11 mouse cellular contexts compared by ENCODE assay signal in genomic region chr11:75156416-75156815, GRCm38 (mm10). TPM values are rescaled to one million over a fixed set of nuclear protein-coding genes. Genes with fewer than 3 reads are reported as not detected.
DNase-seq lines count a peak whose midpoint lies in the region; ATAC-seq lines count a peak whose summit lies in the region.
"Had no signal": no experiment of that assay in that cellular context is flagged by ENCODE, and none has a peak within 500 bp of the region (broad histone marks: within the 10 kb centered on the region; RNA-seq: fewer than 3 reads in every experiment).

No protein-coding gene starts in this region.

- H3K27ac ChIP-seq in forebrain, embryonic 15.5 days (replicated peaks) = 0 out of 2 replicates have a peak overlapping the region, but pooled peaks have one; percentile 24
- H3K27ac ChIP-seq in forebrain, embryonic 14.5 days (ENCODE audit: low read depth, low read length) = no peak overlapping the region
- peak overlapping the region; percentile 61 for H3K27ac ChIP-seq in kidney, embryonic 16.5 days (ENCODE audit: low read length)
- H3K27ac ChIP-seq in intestine, embryonic 16.5 days (ENCODE audit: low read length) = peak overlapping the region; percentile 70
- no peak overlapping the region for H3K27ac ChIP-seq in liver, embryonic 12.5 days

- peaks cover 2% of the 10 kb centered on the region; the same call in 1 of the 2 replicates for H3K4me1 ChIP-seq in forebrain, embryonic 15.5 days
- no peaks in the 10 kb centered on the region for H3K4me1 ChIP-seq in forebrain, embryonic 14.5 days (ENCODE audit: control insufficient read depth, insufficient read depth, low read length)
- peaks cover 45% of the 10 kb centered on the region for H3K4me1 ChIP-seq in kidney, embryonic 16.5 days (ENCODE audit: insufficient read depth, low read length)
- H3K4me1 ChIP-seq in intestine, embryonic 16.5 days (ENCODE audit: control insufficient read depth, insufficient read depth, low read length) = peaks cover 36% of the 10 kb centered on the region
- peaks cover 55% of the 10 kb centered on the region for H3K4me1 ChIP-seq in liver, embryonic 12.5 days

- no peak for ATAC-seq in forebrain, embryonic 15.5 days (replicated peaks)
- ATAC-seq in forebrain, embryonic 14.5 days = no peak
- ATAC-seq in kidney, embryonic 16.5 days (ENCODE audit: low FRiP score, low TSS enrichment) = no peak
- no peak for ATAC-seq in intestine, embryonic 16.5 days
- ATAC-seq in liver, embryonic 12.5 days = no peak

- peaks cover 8% of the 10 kb centered on the region; the same call in 1 of the 2 replicates for H3K36me3 ChIP-seq in forebrain, embryonic 15.5 days
- H3K36me3 ChIP-seq in forebrain, embryonic 14.5 days (ENCODE audit: control insufficient read depth, insufficient read depth, low read length) = peaks cover 43% of the 10 kb centered on the region
- peaks cover 16% of the 10 kb centered on the region for H3K36me3 ChIP-seq in kidney, embryonic 16.5 days (ENCODE audit: insufficient read depth, low read length)
- H3K36me3 ChIP-seq in intestine, embryonic 16.5 days (ENCODE audit: control insufficient read depth, insufficient read depth, low read length) = 0 out of 2 replicates have a peak, but pooled peaks cover 3% of the 10 kb centered on the region
- H3K36me3 ChIP-seq in liver, embryonic 12.5 days = peaks cover 25% of the 10 kb centered on the region

- no peak overlapping the region for H3K4me2 ChIP-seq in forebrain, embryonic 15.5 days (replicated peaks)
- H3K4me2 ChIP-seq in forebrain, embryonic 14.5 days (ENCODE audit: low read length) = no peak overlapping the region
- no peak overlapping the region for H3K4me2 ChIP-seq in kidney, embryonic 16.5 days (replicated peaks; ENCODE audit: low read depth, low read length)
- no peak overlapping the region for H3K4me2 ChIP-seq in intestine, embryonic 16.5 days (ENCODE audit: low read depth, low read length)
- H3K4me2 ChIP-seq in liver, embryonic 12.5 days = no peak overlapping the region

- no peak overlapping the region for H3K4me3 ChIP-seq in forebrain, embryonic 15.5 days
- H3K4me3 ChIP-seq in forebrain, embryonic 14.5 days (ENCODE audit: low read depth, low read length) = no peak overlapping the region
- no peak overlapping the region for H3K4me3 ChIP-seq in kidney, embryonic 16.5 days (ENCODE audit: low read length)
- no peak overlapping the region for H3K4me3 ChIP-seq in intestine, embryonic 16.5 days (ENCODE audit: low read length)
- H3K4me3 ChIP-seq in liver, embryonic 12.5 days = no peak overlapping the region

- no peaks in the 10 kb centered on the region for H3K27me3 ChIP-seq in forebrain, embryonic 15.5 days
- no peaks in the 10 kb centered on the region for H3K27me3 ChIP-seq in forebrain, embryonic 14.5 days (replicated peaks; ENCODE audit: control insufficient read depth, insufficient read depth, low read length)
- no peaks in the 10 kb centered on the region for H3K27me3 ChIP-seq in kidney, embryonic 16.5 days (ENCODE audit: insufficient read depth, low read length)
- no peaks in the 10 kb centered on the region for H3K27me3 ChIP-seq in intestine, embryonic 16.5 days (replicated peaks; ENCODE audit: control insufficient read depth, insufficient read depth, low read length)
- no peaks in the 10 kb centered on the region for H3K27me3 ChIP-seq in liver, embryonic 12.5 days (replicated peaks)

- WGBS in forebrain, embryonic 15.5 days = 69% methylated on average over 5 of the region's 5 CpGs
- 72% methylated on average over 5 of the region's 5 CpGs for WGBS in forebrain, embryonic 14.5 days
- WGBS in kidney, embryonic 16.5 days = 66% methylated on average over 5 of the region's 5 CpGs
- 35% methylated on average over 5 of the region's 5 CpGs for WGBS in intestine, embryonic 16.5 days
- WGBS in liver, embryonic 12.5 days (ENCODE audit: insufficient replicate concordance) = 64% methylated on average over 5 of the region's 5 CpGs

- H3K9me3 ChIP-seq in forebrain, embryonic 15.5 days = no peaks in the 10 kb centered on the region
- no peaks in the 10 kb centered on the region for H3K9me3 ChIP-seq in forebrain, embryonic 14.5 days (replicated peaks; ENCODE audit: control insufficient read depth, low read length)
- no peaks in the 10 kb centered on the region for H3K9me3 ChIP-seq in kidney, embryonic 16.5 days (ENCODE audit: low read length)
- H3K9me3 ChIP-seq in intestine, embryonic 16.5 days (ENCODE audit: control insufficient read depth, low read length) = no peaks in the 10 kb centered on the region
- no peaks in the 10 kb centered on the region for H3K9me3 ChIP-seq in liver, embryonic 12.5 days (replicated peaks)

- no peak for DNase-seq in forebrain, embryonic 14.5 days (ENCODE audit: low spot score)
- no peak for DNase-seq in kidney, adult 8-10 months
- peak; percentile 33 for DNase-seq in NIH3T3 (ENCODE audit: low read depth)
- DNase-seq in layer of hippocampus, postnatal 25 days (ENCODE audit: extremely low spot score in 1 of 2, low spot score in 1 of 2) = no peak
- DNase-seq: adrenal gland, postnatal 14 days; cerebellum, adult 8-10 months; midbrain, embryonic 14.5 days had no signal

- no peak overlapping the region for H3K9ac ChIP-seq in forebrain, embryonic 15.5 days (replicated peaks)
- H3K9ac ChIP-seq in forebrain, embryonic 14.5 days (ENCODE audit: low read length) = no peak overlapping the region
- H3K9ac ChIP-seq in kidney, embryonic 16.5 days (replicated peaks; ENCODE audit: low read length) = no peak overlapping the region
- H3K9ac ChIP-seq in intestine, embryonic 16.5 days (ENCODE audit: low read depth, low read length) = peak overlapping the region; percentile 39; the same call in 1 of the 2 replicates
- no peak overlapping the region for H3K9ac ChIP-seq in liver, embryonic 12.5 days

RNA-seq across cellular contexts. Expression of gene Hic1, which starts 12.9 kb away (rescaled TPM):
- 2.1 and 2.2 TPM in 2 replicates for polyA plus RNA-seq in forebrain, embryonic 15.5 days (2015; fragmentation: Nextera tagmentation; extraction: Ambion mirVana)
- polyA plus RNA-seq in forebrain, embryonic 14.5 days (2014; fragmentation: Nextera tagmentation; extraction: Ambion mirVana) = 1.3 and 2.0 TPM in 2 replicates
- 16.1 and 16.2 TPM in 2 replicates for polyA plus RNA-seq in kidney, embryonic 16.5 days (2015; fragmentation: Nextera tagmentation; extraction: Ambion mirVana)
- polyA plus RNA-seq in intestine, embryonic 16.5 days (2015; fragmentation: Nextera tagmentation; extraction: Ambion mirVana) = 7.1 and 8.6 TPM in 2 replicates
- total RNA-seq in layer of hippocampus, postnatal 25 days (2021) = 1 to 10 TPM; 2.5 to 3.2 TPM
- polyA plus RNA-seq in liver, embryonic 12.5 days (2016; fragmentation: Nextera tagmentation; extraction: Ambion mirVana) = 4.6 and 5.8 TPM in 2 replicates

RNA-seq across cellular contexts. Expression of gene Ovca2, which starts 22.2 kb away (rescaled TPM):
- 15.4 and 21.6 TPM in 2 replicates for polyA plus RNA-seq in forebrain, embryonic 15.5 days (2015; fragmentation: Nextera tagmentation; extraction: Ambion mirVana)
- polyA plus RNA-seq in forebrain, embryonic 14.5 days (2014; fragmentation: Nextera tagmentation; extraction: Ambion mirVana) = 24.3 and 24.6 TPM in 2 replicates
- 26.1 and 26.9 TPM in 2 replicates for polyA plus RNA-seq in kidney, embryonic 16.5 days (2015; fragmentation: Nextera tagmentation; extraction: Ambion mirVana)
- 18.7 and 23.9 TPM in 2 replicates for polyA plus RNA-seq in intestine, embryonic 16.5 days (2015; fragmentation: Nextera tagmentation; extraction: Ambion mirVana)
- 10 to 100 TPM; 18.2 to 18.3 TPM for total RNA-seq in layer of hippocampus, postnatal 25 days (2021)
- 17.6 and 17.9 TPM in 2 replicates for polyA plus RNA-seq in liver, embryonic 12.5 days (2016; fragmentation: Nextera tagmentation; extraction: Ambion mirVana)

RNA-seq across cellular contexts. Expression of gene Dph1, which starts 34.6 kb away (rescaled TPM):
- 14.8 and 16.2 TPM in 2 replicates for polyA plus RNA-seq in forebrain, embryonic 15.5 days (2015; fragmentation: Nextera tagmentation; extraction: Ambion mirVana)
- polyA plus RNA-seq in forebrain, embryonic 14.5 days (2014; fragmentation: Nextera tagmentation; extraction: Ambion mirVana) = 15.9 and 17.6 TPM in 2 replicates
- 28.2 and 28.4 TPM in 2 replicates for polyA plus RNA-seq in kidney, embryonic 16.5 days (2015; fragmentation: Nextera tagmentation; extraction: Ambion mirVana)
- 20.3 and 22.7 TPM in 2 replicates for polyA plus RNA-seq in intestine, embryonic 16.5 days (2015; fragmentation: Nextera tagmentation; extraction: Ambion mirVana)
- 10 to 100 TPM; 35.4 to 36.1 TPM for total RNA-seq in layer of hippocampus, postnatal 25 days (2021)
- 19.7 and 20.5 TPM in 2 replicates for polyA plus RNA-seq in liver, embryonic 12.5 days (2016; fragmentation: Nextera tagmentation; extraction: Ambion mirVana)

RNA-seq across cellular contexts. Expression of gene Rtn4rl1, which starts 37.2 kb away (rescaled TPM):
- 5.6 and 6.9 TPM in 2 replicates for polyA plus RNA-seq in forebrain, embryonic 15.5 days (2015; fragmentation: Nextera tagmentation; extraction: Ambion mirVana)
- 5.0 and 7.4 TPM in 2 replicates for polyA plus RNA-seq in forebrain, embryonic 14.5 days (2014; fragmentation: Nextera tagmentation; extraction: Ambion mirVana)
- polyA plus RNA-seq in kidney, embryonic 16.5 days (2015; fragmentation: Nextera tagmentation; extraction: Ambion mirVana) = 3.8 and 5.0 TPM in 2 replicates
- polyA plus RNA-seq in intestine, embryonic 16.5 days (2015; fragmentation: Nextera tagmentation; extraction: Ambion mirVana) = 1.5 and 1.6 TPM in 2 replicates
- 100 to 1,000 TPM in 1 of 2 experiments, 10 to 100 TPM in 1; 94.7 to 106 TPM for total RNA-seq in layer of hippocampus, postnatal 25 days (2021)
- polyA plus RNA-seq in liver, embryonic 12.5 days (2016; fragmentation: Nextera tagmentation; extraction: Ambion mirVana) = 1.2 and 1.3 TPM in 2 replicates

Comparison
In these comparisons a context has a peak if more than half of its experiments do, and no peak if none do; other contexts are left out.
1. H3K27ac ChIP-seq: peak in forebrain, embryonic 15.5 days (single experiment), kidney, embryonic 16.5 days (single experiment) and intestine, embryonic 16.5 days (single experiment); none in forebrain, embryonic 14.5 days (single experiment) and liver, embryonic 12.5 days (single experiment).